Mouse (Mus musculus) hindbrain, embryonic 11.5 days (tissue): Measurements from ENCODE around the gene Nedd4. TPM values are rescaled to one million over a fixed set of nuclear protein-coding genes. Genes with fewer than 3 reads are reported as not detected.

Experiments
- ATAC-seq: fragments of 200-750 bp; cut with Nextera tagmentation; 2 replicates; pipeline ENCODE4 v1.8.0; 2017; ENCODE audit warnings: mild to moderate bottlenecking, moderate TSS enrichment, moderate library complexity; ENCODE audit not compliant: low FRiP score
- DNase-seq: peaks from one replicate; pipeline ENCODE4 v3.0.0-alpha.2; 2015; ENCODE audit warnings: low spot score
- H3K27ac ChIP-seq: fragments of 300-500 bp; sonication (generic); 2 replicates; pipeline ENCODE4 v1.5.1; 2014; ENCODE audit warnings: mild to moderate bottlenecking, low read depth, low read length
- H3K27me3 ChIP-seq: fragments of 300-500 bp; sonication (generic); 2 replicates; pipeline ENCODE4 v1.6.1; 2014; ENCODE audit warnings: mild to moderate bottlenecking, low read length, moderate library complexity, mixed read lengths; ENCODE audit not compliant: control insufficient read depth, insufficient read depth
- H3K36me3 ChIP-seq: fragments of 300-500 bp; sonication (generic); 2 replicates; pipeline ENCODE4 v1.6.1; 2014; ENCODE audit warnings: mild to moderate bottlenecking, low read length, moderate library complexity, mixed read lengths; ENCODE audit not compliant: control insufficient read depth, insufficient read depth
- H3K4me1 ChIP-seq: fragments of 300-500 bp; sonication (generic); replicated peaks from 2 replicates; pipeline ENCODE4 v1.6.1; 2014; ENCODE audit warnings: low read length, mixed read lengths; ENCODE audit not compliant: control insufficient read depth, insufficient read depth
- H3K4me2 ChIP-seq: fragments of 300-500 bp; sonication (generic); replicated peaks from 2 replicates; pipeline ENCODE4 v1.6.1; 2014; ENCODE audit warnings: mild to moderate bottlenecking, low read depth, low read length
- H3K4me3 ChIP-seq: fragments of 300-500 bp; sonication (generic); 2 replicates; pipeline ENCODE4 v1.5.1; 2014; ENCODE audit warnings: low read depth, low read length
- H3K9ac ChIP-seq: fragments of 300-500 bp; sonication (generic); 2 replicates; pipeline ENCODE4 v1.6.1; 2014; ENCODE audit warnings: low read depth, low read length
- H3K9me3 ChIP-seq: fragments of 300-500 bp; sonication (generic); 2 replicates; pipeline ENCODE4 v1.6.1; 2016; ENCODE audit warnings: low read length; ENCODE audit not compliant: control insufficient read depth
- WGBS: fragments of 180-500 bp; shearing (Covaris S2); extraction: QIAGEN DNeasy Blood & Tissue Kit; methylation state at CpG from one replicate; pipeline ENCODE4 v1.1.7; 2014; 5-methylcytosine and 5-hydroxymethylcytosine counted together
- polyA plus RNA-seq: library from polyadenylated mRNA; unstranded; fragments of >200 nt; fragmentation: Nextera tagmentation; extraction: Ambion mirVana; gene quantifications from 2 replicates; pipeline ENCODE4 v1.2.1, GENCODE M21; 2014

Nedd4 gene
- polyA plus RNA-seq, 1 experiment from 2014 or later, result 708 TPM

- WGBS, result 44% methylated on average over 3 of the region's 3 CpGs
- Histone ChIP-seq H3K27me3 (no peaks in the 10 kb centered on the region), H3K9ac (no peak overlapping the region), H3K4me3 (no peak overlapping the region), H3K4me2 (no peak overlapping the region), H3K9me3 (no peaks in the 10 kb centered on the region), H3K27ac (no peak overlapping the region), H3K36me3 (no peaks in the 10 kb centered on the region), H3K4me1 (no peaks in the 10 kb centered on the region; the same call in none of the 2 replicates)
- ATAC-seq (0 out of 2 replicates have a peak, but pooled peaks have one; percentile 25), DNase-seq (no peak)
Observed at GRCm38 (mm10) chr9:72763050-72763718, 101.0 kb downstream of the Nedd4 start.

GRCm38 (mm10) chr9:72766789-72767349 lies 104.7 kb downstream of the Nedd4 start:
- no peak overlapping the region for H3K27ac ChIP-seq
- no peaks in the 10 kb centered on the region; the same call in 1 of the 2 replicates for H3K4me1 ChIP-seq
- H3K36me3 ChIP-seq, result no peaks in the 10 kb centered on the region
- H3K4me3 ChIP-seq, result peak overlapping the region; percentile 27
- WGBS, result 2% methylated on average over 17 of the region's 17 CpGs
- H3K4me2 ChIP-seq, result peak overlapping the region; percentile 37
- ATAC-seq, result peak; percentile 75
- H3K9me3 ChIP-seq, result no peaks in the 10 kb centered on the region
- DNase-seq, result peak; percentile 93
- H3K9ac ChIP-seq, result peak overlapping the region; percentile 48
- H3K27me3 ChIP-seq, result no peaks in the 10 kb centered on the region

- no peaks in the 10 kb centered on the region for H3K9me3 ChIP-seq
- H3K9ac ChIP-seq, result no peak overlapping the region
- WGBS, result 83% methylated on average over 4 of the region's 4 CpGs
- no peak overlapping the region for H3K4me2 ChIP-seq
- H3K36me3 ChIP-seq, result no peaks in the 10 kb centered on the region
- H3K27me3 ChIP-seq, result no peaks in the 10 kb centered on the region
- no peak overlapping the region for H3K4me3 ChIP-seq
- 0 out of 2 replicates have a peak, but pooled peaks cover 4% of the 10 kb centered on the region for H3K4me1 ChIP-seq
- DNase-seq (no peak), ATAC-seq (no peak)
- H3K27ac ChIP-seq, result no peak overlapping the region
Observed at GRCm38 (mm10) chr9:72775022-72775421, 112.9 kb downstream of the Nedd4 start.

- Histone ChIP-seq H3K36me3 (no peaks in the 10 kb centered on the region), H3K4me1 (0 out of 2 replicates have a peak, but pooled peaks cover 6% of the 10 kb centered on the region), H3K27ac (no peak overlapping the region), H3K4me3 (no peak overlapping the region), H3K4me2 (no peak overlapping the region), H3K9me3 (no peaks in the 10 kb centered on the region), H3K9ac (no peak overlapping the region), H3K27me3 (no peaks in the 10 kb centered on the region)
- no peak for DNase-seq
- 61% methylated on average over 11 of the region's 11 CpGs for WGBS
- ATAC-seq, result no peak
Observed at GRCm38 (mm10) chr9:72779004-72779403, 116.9 kb downstream of the Nedd4 start.

- H3K4me1 ChIP-seq, result 0 out of 2 replicates have a peak, but pooled peaks cover 6% of the 10 kb centered on the region
- WGBS, result 3% methylated on average over 4 of the region's 4 CpGs
- no peaks in the 10 kb centered on the region for H3K9me3 ChIP-seq
- H3K27ac ChIP-seq, result no peak overlapping the region
- H3K36me3 ChIP-seq, result no peaks in the 10 kb centered on the region
- DNase-seq (peak; percentile 42), ATAC-seq (no peak)
- no peaks in the 10 kb centered on the region for H3K27me3 ChIP-seq
- no peak overlapping the region for H3K4me3 ChIP-seq
- no peak overlapping the region for H3K9ac ChIP-seq
- no peak overlapping the region for H3K4me2 ChIP-seq
Observed at GRCm38 (mm10) chr9:72779733-72780132, 117.6 kb downstream of the Nedd4 start.

GRCm38 (mm10) chr9:72780694-72781093 lies 118.5 kb downstream of the Nedd4 start:
- Histone ChIP-seq H3K4me2 (no peak overlapping the region), H3K9me3 (no peaks in the 10 kb centered on the region), H3K4me1 (0 out of 2 replicates have a peak, but pooled peaks cover 6% of the 10 kb centered on the region), H3K36me3 (no peaks in the 10 kb centered on the region), H3K27me3 (no peaks in the 10 kb centered on the region), H3K9ac (no peak overlapping the region), H3K4me3 (no peak overlapping the region), H3K27ac (no peak overlapping the region)
- ATAC-seq (no peak), DNase-seq (no peak)
- WGBS, result 27% methylated on average over 5 of the region's 5 CpGs

GRCm38 (mm10) chr9:72781466-72781865 lies 119.3 kb downstream of the Nedd4 start:
- peak; percentile 34 for DNase-seq
- ATAC-seq, result no peak
- H3K9ac ChIP-seq, result no peak overlapping the region
- 0 out of 2 replicates have a peak, but pooled peaks cover 6% of the 10 kb centered on the region for H3K4me1 ChIP-seq
- H3K27me3 ChIP-seq, result no peaks in the 10 kb centered on the region
- H3K4me2 ChIP-seq, result no peak overlapping the region
- no peak overlapping the region for H3K4me3 ChIP-seq
- H3K9me3 ChIP-seq, result no peaks in the 10 kb centered on the region
- H3K36me3 ChIP-seq, result no peaks in the 10 kb centered on the region
- 33% methylated on average over 4 of the region's 4 CpGs for WGBS
- H3K27ac ChIP-seq, result no peak overlapping the region

GRCm38 (mm10) chr9:72782121-72782520 lies 120.0 kb downstream of the Nedd4 start:
- no peak overlapping the region for H3K9ac ChIP-seq
- H3K4me1 ChIP-seq, result 0 out of 2 replicates have a peak, but pooled peaks cover 6% of the 10 kb centered on the region
- no peaks in the 10 kb centered on the region for H3K27me3 ChIP-seq
- H3K36me3 ChIP-seq, result no peaks in the 10 kb centered on the region
- DNase-seq (no peak), ATAC-seq (no peak)
- 52% methylated on average over 8 of the region's 8 CpGs for WGBS
- H3K4me3 ChIP-seq, result no peak overlapping the region
- no peaks in the 10 kb centered on the region for H3K9me3 ChIP-seq
- H3K4me2 ChIP-seq, result no peak overlapping the region
- no peak overlapping the region for H3K27ac ChIP-seq

- Histone ChIP-seq H3K27ac (no peak overlapping the region), H3K36me3 (no peaks in the 10 kb centered on the region), H3K4me2 (no peak overlapping the region), H3K4me1 (no peaks in the 10 kb centered on the region), H3K4me3 (no peak overlapping the region), H3K27me3 (no peaks in the 10 kb centered on the region), H3K9me3 (no peaks in the 10 kb centered on the region), H3K9ac (no peak overlapping the region)
- 82% methylated on average over 1 of the region's 1 CpGs for WGBS
- ATAC-seq (no peak), DNase-seq (no peak)
Observed at GRCm38 (mm10) chr9:72787732-72788131, 125.6 kb downstream of the Nedd4 start.
